Mouse (Mus musculus): ENCODE results near the gene Prrg4. TPM values are rescaled to one million over a fixed set of nuclear protein-coding genes. Genes with fewer than 3 reads are reported as not detected.
"Not testable (repeated sequence)": the region's sequence is repeated elsewhere in the genome, so short reads cannot be mapped to it uniquely, and the experiment has no call there.

Prrg4 gene
- polyA plus RNA-seq, 1 experiment from 2014 or later = 0.48 TPM

DNA sequence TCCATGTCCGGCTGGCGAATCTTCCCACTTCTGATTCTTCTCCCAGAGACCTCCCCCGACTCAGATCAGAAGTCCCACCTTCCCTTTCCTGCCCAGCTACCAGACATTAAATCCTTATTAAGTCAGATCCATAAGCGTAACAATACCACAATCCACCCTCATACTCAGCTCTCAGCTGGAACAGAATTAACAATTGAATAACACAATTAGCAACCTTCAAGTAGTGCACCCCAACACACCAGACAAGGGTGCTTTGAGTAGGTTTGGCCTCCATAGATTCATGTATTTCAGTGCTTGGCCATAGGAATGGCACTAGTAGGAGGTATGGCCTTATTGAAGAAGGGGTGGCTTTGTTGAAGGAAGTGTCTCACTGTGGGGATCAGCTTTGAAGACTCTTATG lies 23.5 kb downstream of the Prrg4 start:
- no peaks in the 10 kb centered on the region for H3K36me3 ChIP-seq (ENCODE audit: control insufficient read depth, insufficient read depth)
- H3K4me2 ChIP-seq (replicated peaks; ENCODE audit: low read depth) = no peak overlapping the region
- no peaks in the 10 kb centered on the region for H3K9me3 ChIP-seq (ENCODE audit: control insufficient read depth)
- H3K4me3 ChIP-seq (ENCODE audit: low read depth, low read length) = no peak overlapping the region
- no peak overlapping the region for H3K27ac ChIP-seq (ENCODE audit: low read depth, low read length)
- no peaks in the 10 kb centered on the region for H3K4me1 ChIP-seq (replicated peaks; ENCODE audit: control insufficient read depth, insufficient read depth, low read length)
- H3K27me3 ChIP-seq (replicated peaks; ENCODE audit: control insufficient read depth, insufficient read depth, low read length) = no peaks in the 10 kb centered on the region
- no peak for TF ChIP-seq CTCF (IDR thresholded peaks at IDR 0.05; ENCODE audit: low read depth)
- WGBS = 91% methylated on average over 4 of the region's 4 CpGs
- no peak for ATAC-seq
- H3K9ac ChIP-seq (ENCODE audit: low read depth, low read length) = no peak overlapping the region

DNA sequence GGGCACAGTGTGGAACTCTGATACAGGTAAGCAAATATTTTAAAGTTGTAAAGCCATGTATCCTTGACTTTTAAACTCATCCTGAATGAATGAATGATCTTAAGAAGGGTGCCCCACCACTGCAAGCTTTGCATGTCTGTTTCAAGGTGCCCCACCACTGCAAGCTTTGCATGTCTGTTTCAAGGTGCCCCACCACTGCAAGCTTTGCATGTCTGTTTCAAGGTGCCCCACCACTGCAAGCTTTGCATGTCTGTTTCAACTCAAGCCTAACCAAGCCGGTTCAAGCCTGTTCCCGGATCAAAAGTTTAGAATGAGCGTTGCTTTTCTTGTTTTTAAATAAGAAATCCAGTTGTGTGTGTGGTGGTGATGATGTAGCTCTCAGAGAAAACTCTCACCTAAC lies 30.9 kb downstream of the Prrg4 start:
- H3K4me2 ChIP-seq (replicated peaks; ENCODE audit: low read depth); ATAC-seq; H3K27ac ChIP-seq (ENCODE audit: low read depth, low read length); H3K9me3 ChIP-seq (ENCODE audit: control insufficient read depth); H3K9ac ChIP-seq (ENCODE audit: low read depth, low read length); H3K36me3 ChIP-seq (ENCODE audit: control insufficient read depth, insufficient read depth); H3K27me3 ChIP-seq (replicated peaks; ENCODE audit: control insufficient read depth, insufficient read depth, low read length); H3K4me1 ChIP-seq (replicated peaks; ENCODE audit: control insufficient read depth, insufficient read depth, low read length); H3K4me3 ChIP-seq (ENCODE audit: low read depth, low read length): not testable (repeated sequence)
- WGBS = 86% methylated on average over 3 of the region's 3 CpGs

DNA sequence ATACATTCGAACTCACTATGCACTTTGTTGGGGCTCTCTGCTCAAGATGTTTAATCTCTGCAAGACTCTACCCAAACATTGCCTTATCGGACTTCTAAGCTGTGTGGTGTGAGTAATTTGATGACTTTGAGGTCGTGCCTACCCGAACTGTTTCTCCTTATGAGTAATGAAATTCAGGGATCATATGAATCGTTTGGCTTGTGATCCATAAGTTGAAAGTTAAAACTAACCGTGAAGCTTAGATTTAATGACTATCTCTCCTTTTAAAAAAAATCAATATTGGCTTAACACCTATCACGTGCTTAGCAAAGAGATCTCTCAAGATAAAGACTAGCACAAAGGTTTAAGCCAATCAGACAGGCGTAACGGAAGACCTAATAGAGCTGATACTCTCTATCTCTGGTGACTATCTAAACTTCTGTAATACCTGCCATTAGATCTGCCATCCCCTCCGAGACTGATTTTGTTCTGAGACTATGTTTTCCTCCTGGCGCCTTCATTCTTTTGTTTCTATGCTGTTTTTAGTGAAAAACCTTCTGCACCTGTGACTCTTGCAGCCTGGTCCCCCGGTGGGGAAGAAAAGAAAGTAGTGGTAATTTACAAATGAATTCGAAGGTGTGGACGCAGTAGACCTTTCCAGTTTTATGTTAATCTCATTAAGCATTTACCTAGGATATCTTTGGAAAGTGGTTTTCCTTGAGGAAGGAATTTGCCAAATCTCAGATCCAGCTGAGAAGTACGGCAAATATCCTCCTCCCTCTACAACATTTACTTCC lies 31.9 kb downstream of the Prrg4 start:
- 1% methylated on average over 15 of the region's 15 CpGs for WGBS
- no peaks in the 10 kb centered on the region for H3K9me3 ChIP-seq (ENCODE audit: control insufficient read depth)
- TF ChIP-seq CTCF (IDR thresholded peaks at IDR 0.05; ENCODE audit: low read depth) = no peak
- H3K9ac ChIP-seq (ENCODE audit: low read depth, low read length) = peak overlapping the region; percentile 98
- H3K4me2 ChIP-seq (replicated peaks; ENCODE audit: low read depth) = peak overlapping the region; percentile 98
- peak overlapping the region; percentile 89 for H3K4me3 ChIP-seq (ENCODE audit: low read depth, low read length)
- peak overlapping the region; percentile 96; the same call in 1 of the 2 replicates for H3K27ac ChIP-seq (ENCODE audit: low read depth, low read length)
- H3K4me1 ChIP-seq (replicated peaks; ENCODE audit: control insufficient read depth, insufficient read depth, low read length) = no peaks in the 10 kb centered on the region
- ATAC-seq = no peak
- H3K36me3 ChIP-seq (ENCODE audit: control insufficient read depth, insufficient read depth) = no peaks in the 10 kb centered on the region
- H3K27me3 ChIP-seq (replicated peaks; ENCODE audit: control insufficient read depth, insufficient read depth, low read length) = no peaks in the 10 kb centered on the region

- no peaks in the 10 kb centered on the region for H3K27me3 ChIP-seq (replicated peaks; ENCODE audit: control insufficient read depth, insufficient read depth, low read length)
- no peaks in the 10 kb centered on the region for H3K9me3 ChIP-seq (ENCODE audit: control insufficient read depth)
- H3K9ac ChIP-seq (ENCODE audit: low read depth, low read length) = peak overlapping the region; percentile 98
- H3K36me3 ChIP-seq (ENCODE audit: control insufficient read depth, insufficient read depth) = no peaks in the 10 kb centered on the region
- peak overlapping the region; percentile 96 for H3K27ac ChIP-seq (ENCODE audit: low read depth, low read length)
- ATAC-seq = peak; percentile 97
- peak overlapping the region; percentile 89 for H3K4me3 ChIP-seq (ENCODE audit: low read depth, low read length)
- under 1% methylated on average over 32 of the region's 51 CpGs for WGBS
- H3K4me2 ChIP-seq (replicated peaks; ENCODE audit: low read depth) = peak overlapping the region; percentile 98
- peak; percentile 85 for TF ChIP-seq CTCF (IDR thresholded peaks at IDR 0.05; ENCODE audit: low read depth)
- no peaks in the 10 kb centered on the region for H3K4me1 ChIP-seq (replicated peaks; ENCODE audit: control insufficient read depth, insufficient read depth, low read length)
These were observed 32.7 kb downstream of the Prrg4 start for GRCm38 (mm10) chr2:104816866-104817439.

DNA sequence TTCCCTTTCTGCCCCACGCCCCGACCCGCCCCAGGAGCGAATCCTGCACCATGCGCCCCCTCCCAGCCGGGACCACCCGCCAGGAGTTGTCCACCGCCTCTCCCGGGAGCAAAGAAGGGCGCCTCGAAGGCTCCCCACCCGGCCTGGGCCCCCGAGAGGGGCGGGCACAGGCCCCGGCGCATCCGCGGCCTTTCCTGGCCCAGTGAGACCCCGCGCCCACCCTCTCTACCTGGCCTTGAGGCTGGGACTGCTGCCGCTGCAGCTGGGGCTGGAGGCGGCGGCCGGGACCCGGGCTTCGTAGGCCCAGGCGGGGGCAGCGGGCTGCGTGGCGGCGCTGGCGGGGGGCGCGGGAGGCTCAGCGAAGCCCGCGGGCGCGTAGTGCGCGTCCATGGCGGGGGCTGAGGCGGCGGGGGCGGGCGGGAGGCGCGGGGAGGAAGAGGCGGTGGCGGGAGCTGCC lies 33.3 kb downstream of the Prrg4 start, which contains the start of gene Qser1:
TSS of gene Qser1 (minus strand) at position 390 of the 457 bp plus-strand sequence.
- Histone ChIP-seq H3K9me3 (ENCODE audit: control insufficient read depth) (no peaks in the 10 kb centered on the region), H3K4me1 (replicated peaks; ENCODE audit: control insufficient read depth, insufficient read depth, low read length) (no peaks in the 10 kb centered on the region), H3K4me3 (ENCODE audit: low read depth, low read length) (peak within 1 kb of the TSS; percentile 89), H3K36me3 (ENCODE audit: control insufficient read depth, insufficient read depth) (no peaks in the 10 kb centered on the region), H3K4me2 (replicated peaks; ENCODE audit: low read depth) (peak within 1 kb of the TSS; percentile 98), H3K27me3 (replicated peaks; ENCODE audit: control insufficient read depth, insufficient read depth, low read length) (no peaks in the 10 kb centered on the region), H3K27ac (ENCODE audit: low read depth, low read length) (peak within 1 kb of the TSS; percentile 96), H3K9ac (ENCODE audit: low read depth, low read length) (peak within 1 kb of the TSS; percentile 98)
- peak; percentile 55 for ATAC-seq
- under 1% methylated on average over 24 of the region's 50 CpGs for WGBS
- TF ChIP-seq CTCF (IDR thresholded peaks at IDR 0.05; ENCODE audit: low read depth) = 0 out of 2 replicates have a peak, but pooled peaks have one; percentile 1

DNA sequence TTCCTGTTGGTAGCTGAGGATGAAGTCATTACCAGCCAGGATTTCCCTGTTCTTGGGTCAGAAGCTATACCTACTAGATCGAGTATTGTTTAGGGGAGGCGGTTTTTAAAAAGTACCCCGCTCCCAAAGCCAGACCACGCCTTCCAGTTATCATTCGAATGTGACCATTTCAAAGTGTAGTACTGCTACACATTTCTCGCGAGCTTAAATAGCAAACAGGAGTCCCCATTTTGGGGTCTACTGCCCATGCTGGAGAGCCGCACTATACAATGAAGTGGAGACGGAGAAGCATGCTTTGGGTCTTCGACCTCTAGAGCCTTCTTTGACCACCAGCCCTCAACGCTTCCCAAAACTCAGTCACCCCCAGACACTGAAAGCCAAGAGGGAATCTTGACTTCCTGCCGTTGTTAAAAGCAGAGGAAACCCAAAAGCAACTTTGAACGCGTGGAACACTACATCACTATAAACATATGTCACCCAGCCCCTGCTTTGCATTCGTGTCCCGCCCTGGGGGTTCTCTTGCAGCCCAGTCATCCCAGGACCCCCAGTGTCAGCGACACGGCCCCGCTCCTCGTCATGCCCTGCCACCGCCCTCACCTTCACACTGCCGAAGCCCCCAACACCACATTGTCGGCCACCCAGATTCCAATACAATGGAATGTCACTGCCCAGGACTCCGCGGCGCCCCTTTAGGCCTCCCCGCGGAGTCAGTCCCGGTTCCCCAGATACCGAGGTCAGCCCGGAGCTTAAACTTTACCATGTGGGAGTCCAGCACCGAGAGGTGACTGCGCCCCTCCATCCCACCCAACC lies 33.9 kb downstream of the Prrg4 start:
- under 1% methylated on average over 33 of the region's 33 CpGs for WGBS
- H3K9me3 ChIP-seq (ENCODE audit: control insufficient read depth) = no peaks in the 10 kb centered on the region
- peak; percentile 18; the same call in 1 of the 2 replicates for TF ChIP-seq CTCF (IDR thresholded peaks at IDR 0.05; ENCODE audit: low read depth)

More for the DNA sequence above, 33.9 kb downstream of the Prrg4 start:
- H3K36me3 ChIP-seq (ENCODE audit: control insufficient read depth, insufficient read depth) = no peaks in the 10 kb centered on the region
- peak; percentile 25 for ATAC-seq
- H3K4me1 ChIP-seq (replicated peaks; ENCODE audit: control insufficient read depth, insufficient read depth, low read length) = no peaks in the 10 kb centered on the region
- H3K27me3 ChIP-seq (replicated peaks; ENCODE audit: control insufficient read depth, insufficient read depth, low read length) = no peaks in the 10 kb centered on the region
- peak overlapping the region; percentile 98 for H3K4me2 ChIP-seq (replicated peaks; ENCODE audit: low read depth)
- peak overlapping the region; percentile 98 for H3K9ac ChIP-seq (ENCODE audit: low read depth, low read length)
- peak overlapping the region; percentile 89 for H3K4me3 ChIP-seq (ENCODE audit: low read depth, low read length)
- peak overlapping the region; percentile 96 for H3K27ac ChIP-seq (ENCODE audit: low read depth, low read length)
